Mouse (Mus musculus): ENCODE results near the gene Klra9. TPM values are rescaled to one million over a fixed set of nuclear protein-coding genes. Genes with fewer than 3 reads are reported as not detected.

The Klra9 gene
- polyA plus RNA-seq (2017; shearing (Covaris generic)) = not detected

DNA sequence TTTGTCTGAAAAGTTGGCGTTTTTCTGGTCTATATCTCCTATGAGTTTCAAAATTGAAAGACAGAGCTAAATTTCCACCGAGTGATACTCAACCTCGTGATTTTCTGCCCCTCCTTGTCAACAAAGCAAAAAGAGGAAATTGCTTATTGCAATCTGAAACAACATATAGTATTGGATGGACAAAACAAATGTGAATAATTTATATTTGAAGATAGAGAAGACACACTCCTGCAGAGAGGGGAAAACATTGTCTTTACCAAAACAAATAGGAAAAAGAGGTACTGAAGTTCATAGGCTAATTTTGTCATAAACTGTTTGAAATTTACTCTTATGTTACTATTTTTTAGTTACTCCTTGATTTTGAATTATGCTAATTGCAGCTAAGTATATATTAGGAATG is at the start of gene Klra9:
Gene Klra9 (minus strand): TSS at position 101 of the 400 bp plus-strand sequence.

DNA sequence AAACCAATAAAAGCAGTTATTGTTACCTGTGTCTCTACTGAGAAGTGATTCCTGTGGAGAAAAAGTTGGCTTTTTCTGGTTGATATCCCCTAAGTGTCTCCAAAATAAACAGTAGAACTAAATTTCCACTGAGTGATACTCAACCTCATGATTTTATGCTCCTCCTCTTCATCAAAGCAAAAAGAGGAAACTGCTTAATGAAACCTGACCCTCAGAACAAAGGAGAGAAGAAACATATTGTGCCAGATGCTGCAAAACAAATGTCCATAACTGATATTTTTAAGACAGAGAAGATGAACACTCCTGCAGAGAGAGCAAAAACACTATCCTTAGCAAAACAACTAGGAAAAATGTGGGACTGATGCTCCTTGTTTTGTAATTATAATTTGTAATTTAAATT is 40.3 kb upstream of the Klra9 start, which contains the start of gene Klra7:
Gene Klra7 (minus strand): TSS at position 101 of the 400 bp plus-strand sequence.

DNA sequence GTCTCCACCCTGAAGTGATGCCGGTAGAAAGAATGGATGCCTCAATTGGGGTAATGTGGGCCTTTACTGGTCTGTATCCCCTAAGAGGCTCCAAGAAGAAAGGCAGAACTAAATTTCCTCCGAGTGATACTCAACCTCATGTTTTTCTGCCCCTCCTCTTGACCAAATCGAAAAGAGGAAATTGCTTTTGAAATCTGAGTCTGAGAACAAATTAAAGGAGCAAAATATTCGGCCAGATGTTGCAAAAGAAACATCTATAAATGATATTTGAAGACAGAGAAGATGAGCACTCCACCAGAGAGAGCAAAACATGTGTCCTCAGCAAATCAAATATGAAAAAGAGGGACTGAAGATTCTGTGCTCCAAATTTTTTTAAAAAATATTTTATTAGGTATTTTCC is 63.1 kb downstream of the Klra9 start, which contains the start of gene Klra8:
Gene Klra8 (minus strand): TSS at position 101 of the 400 bp plus-strand sequence.

Other genes starting within 250 kb of the Klra9 start
- gene Klra6, start 166.2 kb downstream of the Klra9 start, polyA plus RNA-seq (2017; shearing (Covaris generic)) = not detected
- gene Klra4, start 125.8 kb downstream of the Klra9 start, polyA plus RNA-seq (2017; shearing (Covaris generic)) = not detected
- not detected for gene Klra8, start 63.2 kb downstream of the Klra9 start, polyA plus RNA-seq (2017; shearing (Covaris generic))
- not detected for gene Klra7, start 40.2 kb upstream of the Klra9 start, polyA plus RNA-seq (2017; shearing (Covaris generic))
- gene Klra10, start 88.8 kb upstream of the Klra9 start, polyA plus RNA-seq (2017; shearing (Covaris generic)) = not detected
- gene Klra3, start 144.5 kb upstream of the Klra9 start, polyA plus RNA-seq (2017; shearing (Covaris generic)) = not detected
- not detected for gene Klra1, start 193.8 kb upstream of the Klra9 start, polyA plus RNA-seq (2017; shearing (Covaris generic))